Mouse (Mus musculus): ENCODE data around the gene Cpsf4l. TPM values are rescaled to one million over a fixed set of nuclear protein-coding genes. Genes with fewer than 3 reads are reported as not detected.

Gene Cpsf4l
- polyA plus RNA-seq, 1 experiment from 2014 or later, result 13.3 TPM

DNA sequence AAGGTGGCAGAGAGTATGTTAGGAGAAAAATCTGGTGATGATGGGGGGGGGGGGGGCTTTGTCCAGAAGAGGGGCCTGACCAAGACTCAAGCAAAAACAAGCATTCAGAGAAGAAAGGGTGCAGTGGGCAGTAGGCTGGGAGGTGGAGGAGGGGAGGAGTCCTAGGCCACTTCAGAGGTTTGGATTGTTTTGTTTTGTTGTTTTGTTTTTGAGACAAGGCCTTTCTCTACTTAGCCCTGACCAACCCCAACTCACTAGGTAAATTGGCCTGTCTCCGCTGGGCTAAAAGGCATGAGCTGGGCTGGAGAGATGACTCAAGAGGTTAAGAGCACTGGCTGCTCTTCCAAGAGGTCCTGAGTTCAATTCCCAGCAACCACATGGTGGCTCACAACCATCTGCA is 1.2 kb upstream of the Cpsf4l start:
- Histone ChIP-seq H3K36me3 (ENCODE audit: control insufficient read depth, insufficient read depth) (peaks cover 3% of the 10 kb centered on the region; the same call in 1 of the 2 replicates), H3K9ac (ENCODE audit: low read length) (no peak overlapping the region), H3K9me3 (replicated peaks; ENCODE audit: control insufficient read depth, low read length) (0 out of 2 replicates have a peak, but pooled peaks cover 3% of the 10 kb centered on the region), H3K27me3 (ENCODE audit: control insufficient read depth, insufficient read depth, low read length) (no peaks in the 10 kb centered on the region), H3K4me3 (ENCODE audit: low read length) (no peak overlapping the region), H3K27ac (ENCODE audit: low read length) (no peak overlapping the region), H3K4me1 (ENCODE audit: control insufficient read depth, insufficient read depth, low read length) (peaks cover 3% of the 10 kb centered on the region; the same call in 1 of the 2 replicates), H3K4me2 (ENCODE audit: low read depth, low read length) (no peak overlapping the region)
- ATAC-seq (replicated peaks; ENCODE audit: extremely low read depth, insufficient read depth, low FRiP score), result no peak
- 77% methylated on average over 1 of the region's 1 CpGs for WGBS

DNA sequence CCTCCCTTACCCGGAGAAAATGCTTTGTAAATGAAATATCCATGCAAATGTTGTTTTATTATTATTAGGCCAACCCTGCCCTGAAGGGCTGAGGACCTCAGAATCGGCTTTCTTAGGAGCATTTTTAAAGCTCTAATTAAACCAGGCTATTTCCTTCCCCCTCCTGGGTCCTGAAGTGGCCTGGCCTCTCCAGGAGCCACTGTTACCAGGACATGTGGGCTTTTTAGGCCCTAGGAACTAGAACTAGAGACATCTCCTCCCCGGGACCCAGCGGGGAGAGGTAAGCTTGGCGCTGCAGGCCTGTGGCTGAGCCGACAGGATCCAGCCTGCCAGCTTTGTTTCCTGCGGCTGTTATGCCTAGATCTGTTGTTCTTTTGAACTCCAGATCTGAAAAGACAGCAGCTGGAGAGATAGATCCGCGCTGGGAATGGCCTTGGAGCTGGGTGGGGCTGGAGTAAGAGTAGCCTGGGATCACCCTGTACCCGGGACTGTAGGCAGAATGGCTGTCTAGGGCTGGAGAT is 500 bp upstream of the Cpsf4l start:
- Histone ChIP-seq H3K27me3 (ENCODE audit: control insufficient read depth, insufficient read depth, low read length) (no peaks in the 10 kb centered on the region), H3K36me3 (ENCODE audit: control insufficient read depth, insufficient read depth) (peaks cover 3% of the 10 kb centered on the region; the same call in 1 of the 2 replicates), H3K4me1 (ENCODE audit: control insufficient read depth, insufficient read depth, low read length) (peaks cover 3% of the 10 kb centered on the region; the same call in 1 of the 2 replicates), H3K9ac (ENCODE audit: low read length) (peak overlapping the region; percentile 11; the same call in 1 of the 2 replicates), H3K27ac (ENCODE audit: low read length) (peak overlapping the region; percentile 26), H3K9me3 (replicated peaks; ENCODE audit: control insufficient read depth, low read length) (0 out of 2 replicates have a peak, but pooled peaks cover 3% of the 10 kb centered on the region), H3K4me2 (ENCODE audit: low read depth, low read length) (peak overlapping the region; percentile 19; the same call in 1 of the 2 replicates), H3K4me3 (ENCODE audit: low read length) (no peak overlapping the region; the same call in 1 of the 2 replicates)
- peak; percentile 19; the same call in 1 of the 2 replicates for ATAC-seq (replicated peaks; ENCODE audit: extremely low read depth, insufficient read depth, low FRiP score)
- WGBS, result 17% methylated on average over 10 of the region's 10 CpGs

DNA sequence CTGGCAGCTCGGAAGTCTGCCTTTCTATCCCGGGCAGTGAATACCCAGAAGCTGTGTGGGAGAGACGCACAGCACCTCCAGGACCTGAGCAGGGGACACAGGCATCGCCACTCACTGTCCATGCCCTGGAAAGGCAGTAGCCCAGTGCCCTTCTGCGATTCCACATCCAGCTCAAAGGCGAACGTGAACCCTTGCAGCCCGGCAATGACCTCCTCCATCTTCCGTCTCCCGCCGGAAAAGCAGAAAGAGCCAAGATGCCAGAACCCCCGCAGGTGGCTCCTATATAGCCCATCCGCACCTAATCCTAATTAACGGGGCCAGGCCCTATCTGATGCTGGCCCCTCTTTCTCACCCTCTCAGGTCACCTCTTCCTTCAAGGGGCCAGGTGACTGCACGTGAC is 545 bp downstream of the Cpsf4l start:
- Histone ChIP-seq H3K36me3 (ENCODE audit: control insufficient read depth, insufficient read depth) (peaks cover 3% of the 10 kb centered on the region; the same call in 1 of the 2 replicates), H3K4me3 (ENCODE audit: low read length) (peak overlapping the region; percentile 11; the same call in 1 of the 2 replicates), H3K4me1 (ENCODE audit: control insufficient read depth, insufficient read depth, low read length) (peaks cover 3% of the 10 kb centered on the region; the same call in 1 of the 2 replicates), H3K27ac (ENCODE audit: low read length) (no peak overlapping the region), H3K4me2 (ENCODE audit: low read depth, low read length) (no peak overlapping the region), H3K27me3 (ENCODE audit: control insufficient read depth, insufficient read depth, low read length) (no peaks in the 10 kb centered on the region), H3K9ac (ENCODE audit: low read length) (no peak overlapping the region; the same call in 1 of the 2 replicates), H3K9me3 (replicated peaks; ENCODE audit: control insufficient read depth, low read length) (0 out of 2 replicates have a peak, but pooled peaks cover 3% of the 10 kb centered on the region)
- ATAC-seq (replicated peaks; ENCODE audit: extremely low read depth, insufficient read depth, low FRiP score), result no peak; the same call in 1 of the 2 replicates
- 27% methylated on average over 15 of the region's 15 CpGs for WGBS

DNA sequence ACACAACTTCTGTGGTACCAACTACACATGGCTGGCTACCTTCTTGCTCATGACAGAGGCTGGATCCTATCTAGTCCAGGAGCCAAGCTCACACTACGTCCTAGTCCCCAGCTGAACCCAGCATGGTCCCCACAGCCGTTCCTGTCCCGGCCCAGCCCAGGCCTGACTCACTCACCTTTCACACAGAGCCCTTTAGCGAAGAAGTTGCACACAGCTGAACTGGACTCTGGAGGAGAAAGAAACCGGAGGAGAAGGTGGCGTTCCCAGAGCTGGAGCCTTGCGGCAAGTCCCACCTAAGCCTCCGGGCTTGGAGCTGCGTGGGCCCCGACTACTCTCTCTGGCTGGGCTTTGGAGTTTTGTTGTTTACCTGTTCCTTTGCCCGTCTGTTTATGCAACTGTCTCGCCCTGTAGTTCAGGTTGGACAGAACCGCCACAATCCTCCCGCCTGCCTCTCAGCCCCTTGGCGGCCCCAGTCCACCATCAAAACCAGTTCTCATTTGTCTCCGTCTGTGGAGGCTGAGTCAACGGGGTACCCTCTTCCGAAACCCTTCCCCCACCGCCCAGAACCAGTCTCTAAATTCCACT is 1.1 kb downstream of the Cpsf4l start:
- Histone ChIP-seq H3K36me3 (ENCODE audit: control insufficient read depth, insufficient read depth) (peaks cover 3% of the 10 kb centered on the region; the same call in 1 of the 2 replicates), H3K27ac (ENCODE audit: low read length) (no peak overlapping the region), H3K9me3 (replicated peaks; ENCODE audit: control insufficient read depth, low read length) (0 out of 2 replicates have a peak, but pooled peaks cover 3% of the 10 kb centered on the region), H3K4me2 (ENCODE audit: low read depth, low read length) (no peak overlapping the region), H3K9ac (ENCODE audit: low read length) (no peak overlapping the region; the same call in 1 of the 2 replicates), H3K27me3 (ENCODE audit: control insufficient read depth, insufficient read depth, low read length) (no peaks in the 10 kb centered on the region), H3K4me1 (ENCODE audit: control insufficient read depth, insufficient read depth, low read length) (peaks cover 3% of the 10 kb centered on the region; the same call in 1 of the 2 replicates), H3K4me3 (ENCODE audit: low read length) (peak overlapping the region; percentile 11; the same call in 1 of the 2 replicates)
- 63% methylated on average over 19 of the region's 19 CpGs for WGBS
- no peak for ATAC-seq (replicated peaks; ENCODE audit: extremely low read depth, insufficient read depth, low FRiP score)

DNA sequence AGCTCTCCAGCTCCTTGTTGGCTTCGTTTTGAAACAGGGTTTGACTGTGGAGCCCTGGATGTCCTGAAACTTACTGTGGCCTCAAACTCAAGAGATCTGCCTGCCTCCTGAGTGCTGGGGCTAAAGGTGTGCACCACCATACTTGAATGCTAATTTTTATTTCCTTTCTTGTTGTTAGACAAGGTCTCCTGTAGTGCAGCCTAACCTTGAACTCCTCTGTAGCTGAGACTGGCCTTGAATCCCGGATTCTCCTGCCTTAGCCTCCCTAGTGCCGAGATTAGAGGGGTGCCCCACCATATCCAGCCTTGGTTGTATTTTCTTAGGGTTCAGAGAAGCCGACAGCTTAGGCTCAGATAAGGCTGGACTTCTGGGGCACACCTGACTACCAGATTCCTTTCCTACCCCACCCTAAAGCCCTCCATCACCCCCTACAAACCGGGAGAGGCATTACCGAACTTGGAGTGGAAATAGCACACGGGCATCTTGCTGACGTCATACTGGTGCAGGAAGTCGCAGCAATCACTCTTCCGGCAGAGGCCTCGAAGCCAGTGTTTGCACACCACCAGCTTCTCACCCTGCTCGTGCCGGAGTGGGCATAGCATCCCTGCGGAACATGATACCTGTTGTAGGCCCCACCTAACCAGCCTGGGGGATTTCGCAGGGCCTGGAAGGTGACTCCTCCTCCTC is 3.7 kb downstream of the Cpsf4l start:
- Histone ChIP-seq H3K4me2 (ENCODE audit: low read depth, low read length) (no peak overlapping the region), H3K27me3 (ENCODE audit: control insufficient read depth, insufficient read depth, low read length) (no peaks in the 10 kb centered on the region), H3K4me1 (ENCODE audit: control insufficient read depth, insufficient read depth, low read length) (peaks cover 3% of the 10 kb centered on the region; the same call in 1 of the 2 replicates), H3K4me3 (ENCODE audit: low read length) (no peak overlapping the region), H3K9me3 (replicated peaks; ENCODE audit: control insufficient read depth, low read length) (0 out of 2 replicates have a peak, but pooled peaks cover 3% of the 10 kb centered on the region), H3K9ac (ENCODE audit: low read length) (no peak overlapping the region), H3K36me3 (ENCODE audit: control insufficient read depth, insufficient read depth) (peaks cover 3% of the 10 kb centered on the region; the same call in 1 of the 2 replicates), H3K27ac (ENCODE audit: low read length) (no peak overlapping the region)
- WGBS, result 76% methylated on average over 15 of the region's 15 CpGs
- ATAC-seq (replicated peaks; ENCODE audit: extremely low read depth, insufficient read depth, low FRiP score), result no peak

DNA sequence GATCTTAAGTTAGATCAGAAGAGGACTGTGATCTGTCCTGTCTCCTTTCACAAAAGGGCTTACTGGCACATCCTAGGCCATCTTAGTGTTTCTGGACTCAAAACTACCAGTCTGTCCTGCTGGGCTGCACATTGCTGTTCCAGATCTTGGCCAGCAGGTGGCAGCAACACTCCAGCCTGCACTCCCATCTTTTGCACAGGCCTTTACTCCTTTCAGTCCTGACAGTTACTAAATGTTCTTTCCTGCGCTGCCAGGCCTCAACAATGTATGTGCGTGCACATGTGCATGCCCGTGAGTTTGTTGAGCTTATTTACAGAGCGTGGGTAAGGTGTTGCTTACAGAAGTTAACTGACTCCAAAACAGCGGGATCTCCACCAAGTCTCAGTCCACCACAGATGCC is 6.1 kb downstream of the Cpsf4l start:
- Histone ChIP-seq H3K9me3 (replicated peaks; ENCODE audit: control insufficient read depth, low read length) (0 out of 2 replicates have a peak, but pooled peaks cover 3% of the 10 kb centered on the region), H3K27me3 (ENCODE audit: control insufficient read depth, insufficient read depth, low read length) (no peaks in the 10 kb centered on the region), H3K4me2 (ENCODE audit: low read depth, low read length) (no peak overlapping the region), H3K36me3 (ENCODE audit: control insufficient read depth, insufficient read depth) (peaks cover 3% of the 10 kb centered on the region; the same call in 1 of the 2 replicates), H3K4me1 (ENCODE audit: control insufficient read depth, insufficient read depth, low read length) (no peaks in the 10 kb centered on the region), H3K27ac (ENCODE audit: low read length) (no peak overlapping the region), H3K9ac (ENCODE audit: low read length) (no peak overlapping the region), H3K4me3 (ENCODE audit: low read length) (no peak overlapping the region)
- 30% methylated on average over 5 of the region's 5 CpGs for WGBS
- ATAC-seq (replicated peaks; ENCODE audit: extremely low read depth, insufficient read depth, low FRiP score), result peak; percentile 50

DNA sequence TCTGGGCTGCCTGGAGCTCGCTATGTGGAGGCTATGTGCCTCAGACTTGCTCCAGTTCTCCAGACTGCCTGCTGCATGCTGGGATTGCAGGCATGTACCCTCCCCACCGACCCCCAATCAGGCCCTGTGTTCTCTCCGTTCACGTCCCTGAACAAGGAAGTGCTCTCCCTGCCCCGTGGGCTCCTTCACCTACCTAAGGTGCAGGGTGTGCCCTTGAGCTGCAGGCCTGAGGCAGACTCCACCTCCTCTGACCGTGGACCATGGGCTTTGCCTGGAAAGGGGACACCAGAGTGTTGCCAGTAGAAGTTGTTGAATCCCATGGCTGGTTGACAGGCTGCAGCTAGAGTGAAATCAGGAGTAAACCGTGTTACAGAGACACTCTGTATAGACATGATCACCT is 10.2 kb downstream of the Cpsf4l start:
- Histone ChIP-seq H3K9ac (ENCODE audit: low read length) (no peak overlapping the region), H3K4me1 (ENCODE audit: control insufficient read depth, insufficient read depth, low read length) (no peaks in the 10 kb centered on the region), H3K27ac (ENCODE audit: low read length) (no peak overlapping the region), H3K27me3 (ENCODE audit: control insufficient read depth, insufficient read depth, low read length) (no peaks in the 10 kb centered on the region), H3K9me3 (replicated peaks; ENCODE audit: control insufficient read depth, low read length) (0 out of 2 replicates have a peak, but pooled peaks cover 2% of the 10 kb centered on the region), H3K4me2 (ENCODE audit: low read depth, low read length) (no peak overlapping the region), H3K36me3 (ENCODE audit: control insufficient read depth, insufficient read depth) (peaks cover 19% of the 10 kb centered on the region), H3K4me3 (ENCODE audit: low read length) (no peak overlapping the region)
- 84% methylated on average over 7 of the region's 7 CpGs for WGBS
- ATAC-seq (replicated peaks; ENCODE audit: extremely low read depth, insufficient read depth, low FRiP score), result no peak

DNA sequence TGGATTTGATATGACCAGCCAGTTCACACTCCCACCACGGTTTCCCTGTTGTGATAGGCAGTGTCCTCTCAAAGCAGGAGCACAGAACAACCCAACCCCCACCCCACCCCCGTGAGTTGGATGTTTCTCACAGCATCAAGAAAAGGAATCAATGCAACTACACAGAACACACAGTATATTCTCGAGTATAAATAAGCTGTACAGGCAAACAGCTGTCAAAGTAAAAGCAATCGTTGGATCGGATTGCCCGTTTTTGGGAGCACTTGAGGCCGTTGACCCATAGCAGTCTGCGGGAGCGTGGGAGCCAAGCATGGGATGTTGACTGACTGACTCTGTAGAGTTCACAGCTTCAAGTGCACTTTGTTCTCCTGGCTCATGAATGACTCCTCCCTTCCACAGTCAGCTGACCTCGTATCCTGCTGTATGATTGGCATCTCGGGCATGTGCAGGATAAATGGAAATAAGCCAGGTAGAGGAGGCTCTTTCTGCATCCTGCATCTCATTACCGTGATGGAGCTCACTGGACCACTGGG is 11.7 kb downstream of the Cpsf4l start:
- no peak overlapping the region for H3K4me3 ChIP-seq (ENCODE audit: low read length)
- H3K27me3 ChIP-seq (ENCODE audit: control insufficient read depth, insufficient read depth, low read length), result no peaks in the 10 kb centered on the region
- H3K27ac ChIP-seq (ENCODE audit: low read length), result no peak overlapping the region
- no peak overlapping the region for H3K9ac ChIP-seq (ENCODE audit: low read length)
- peaks cover 28% of the 10 kb centered on the region for H3K36me3 ChIP-seq (ENCODE audit: control insufficient read depth, insufficient read depth)
- no peak overlapping the region for H3K4me2 ChIP-seq (ENCODE audit: low read depth, low read length)
- 0 out of 2 replicates have a peak, but pooled peaks cover 2% of the 10 kb centered on the region for H3K9me3 ChIP-seq (replicated peaks; ENCODE audit: control insufficient read depth, low read length)
- no peaks in the 10 kb centered on the region for H3K4me1 ChIP-seq (ENCODE audit: control insufficient read depth, insufficient read depth, low read length)
- no peak for ATAC-seq (replicated peaks; ENCODE audit: extremely low read depth, insufficient read depth, low FRiP score)
- 71% methylated on average over 12 of the region's 12 CpGs for WGBS

Measured in heart, embryonic 16.5 days (tissue).